Mouse (Mus musculus) neural tube, embryonic 12.5 days (tissue): ENCODE results near the gene Dhrs4. TPM values are rescaled to one million over a fixed set of nuclear protein-coding genes. Genes with fewer than 3 reads are reported as not detected.

Source experiments
- ATAC-seq: fragments of 200-750 bp; cut with Nextera tagmentation; 2 replicates; pipeline ENCODE4 v1.8.0; 2017; ENCODE audit warnings: low read depth, mild to moderate bottlenecking, moderate TSS enrichment, moderate library complexity; ENCODE audit not compliant: low FRiP score
- H3K27ac ChIP-seq: fragments of 300-500 bp; sonication (generic); 2 replicates; pipeline ENCODE4 v1.5.1; 2016
- H3K27me3 ChIP-seq: fragments of 300-500 bp; sonication (generic); replicated peaks from 2 replicates; pipeline ENCODE4 v1.6.1; 2016; ENCODE audit warnings: mild to moderate bottlenecking
- H3K36me3 ChIP-seq: fragments of 300-500 bp; sonication (generic); 2 replicates; pipeline ENCODE4 v1.6.1; 2016; ENCODE audit warnings: mild to moderate bottlenecking
- H3K4me1 ChIP-seq: fragments of 300-500 bp; sonication (generic); 2 replicates; pipeline ENCODE4 v1.6.1; 2016
- H3K4me2 ChIP-seq: fragments of 300-500 bp; sonication (generic); replicated peaks from 2 replicates; pipeline ENCODE4 v1.6.1; 2016; ENCODE audit warnings: mild to moderate bottlenecking
- H3K4me3 ChIP-seq: fragments of 300-500 bp; sonication (generic); 2 replicates; pipeline ENCODE4 v1.5.1; 2016
- H3K9ac ChIP-seq: fragments of 300-500 bp; sonication (generic); 2 replicates; pipeline ENCODE4 v1.6.1; 2016; ENCODE audit warnings: mild to moderate bottlenecking
- H3K9me3 ChIP-seq: fragments of 300-500 bp; sonication (generic); 2 replicates; pipeline ENCODE4 v1.6.1; 2016; ENCODE audit warnings: mild to moderate bottlenecking
- WGBS: fragments of 180-500 bp; shearing (Covaris S2); methylation state at CpG from one replicate; pipeline ENCODE4 v1.1.7; 2016; 5-methylcytosine and 5-hydroxymethylcytosine counted together
- polyA plus RNA-seq: library from polyadenylated mRNA; unstranded; fragments of >200 nt; fragmentation: Nextera tagmentation; extraction: Ambion mirVana; gene quantifications from 2 replicates; pipeline ENCODE4 v1.2.1, GENCODE M21; 2016

Dhrs4 gene
- polyA plus RNA-seq, 1 experiment from 2014 or later: 41.7 TPM

DNA sequence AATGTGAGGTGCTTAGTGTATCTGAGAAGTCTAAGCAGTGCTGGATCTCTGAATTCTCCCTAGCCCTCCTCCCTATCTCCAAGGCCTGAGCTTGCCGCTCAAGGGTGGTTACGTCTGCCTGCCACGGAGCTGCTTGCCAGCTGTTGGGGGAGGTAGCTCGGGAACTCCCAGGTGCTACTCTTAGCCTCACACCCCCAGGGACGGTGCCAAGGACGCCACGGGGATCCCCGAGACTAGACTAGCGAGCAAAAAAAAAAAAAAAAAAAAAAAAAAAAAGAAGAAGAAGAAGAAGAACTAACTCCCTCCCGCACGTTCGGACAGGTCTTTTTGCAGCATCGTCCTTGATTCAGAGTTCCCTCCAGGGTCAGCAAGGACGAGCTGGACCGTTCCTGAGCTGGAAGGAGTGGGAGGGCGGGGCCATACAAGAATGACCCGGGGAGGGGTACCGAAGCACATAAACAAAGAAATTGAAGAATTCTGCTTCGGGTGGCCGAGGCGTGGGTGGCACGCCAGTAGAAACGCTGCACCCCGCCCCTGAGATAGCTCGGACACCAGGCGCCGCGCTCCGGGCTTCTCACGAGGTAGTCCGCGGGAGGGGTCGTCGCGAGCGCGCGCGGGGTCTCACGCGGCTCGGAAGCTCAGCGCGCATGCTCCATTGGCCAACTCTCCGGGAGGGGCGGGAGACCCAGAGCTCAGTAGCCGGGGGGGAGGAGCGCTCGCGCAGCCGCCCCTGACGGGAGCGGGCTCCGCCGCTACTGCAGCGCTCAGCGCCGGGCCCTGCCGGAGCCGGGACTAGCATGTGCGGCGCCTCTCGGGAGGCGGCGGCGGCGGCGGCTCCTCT, 12.0 kb downstream of the Dhrs4 start, which contains the start of gene Carmil3:
TSS of gene Carmil3 (plus strand) at position 291 of the 841 bp plus-strand sequence.
- no peaks in the 10 kb centered on the region for H3K27me3 ChIP-seq
- peak within 1 kb of the TSS; percentile 86 for H3K9ac ChIP-seq
- peaks cover 22% of the 10 kb centered on the region for H3K36me3 ChIP-seq
- peak within 1 kb of the TSS; percentile 79 for H3K4me3 ChIP-seq
- ATAC-seq: peak; percentile 90
- no peaks in the 10 kb centered on the region for H3K9me3 ChIP-seq
- peak within 1 kb of the TSS; percentile 79 for H3K27ac ChIP-seq
- WGBS: under 1% methylated on average over 65 of the region's 68 CpGs
- peak within 1 kb of the TSS; percentile 85 for H3K4me2 ChIP-seq
- H3K4me1 ChIP-seq: peaks cover 17% of the 10 kb centered on the region

DNA sequence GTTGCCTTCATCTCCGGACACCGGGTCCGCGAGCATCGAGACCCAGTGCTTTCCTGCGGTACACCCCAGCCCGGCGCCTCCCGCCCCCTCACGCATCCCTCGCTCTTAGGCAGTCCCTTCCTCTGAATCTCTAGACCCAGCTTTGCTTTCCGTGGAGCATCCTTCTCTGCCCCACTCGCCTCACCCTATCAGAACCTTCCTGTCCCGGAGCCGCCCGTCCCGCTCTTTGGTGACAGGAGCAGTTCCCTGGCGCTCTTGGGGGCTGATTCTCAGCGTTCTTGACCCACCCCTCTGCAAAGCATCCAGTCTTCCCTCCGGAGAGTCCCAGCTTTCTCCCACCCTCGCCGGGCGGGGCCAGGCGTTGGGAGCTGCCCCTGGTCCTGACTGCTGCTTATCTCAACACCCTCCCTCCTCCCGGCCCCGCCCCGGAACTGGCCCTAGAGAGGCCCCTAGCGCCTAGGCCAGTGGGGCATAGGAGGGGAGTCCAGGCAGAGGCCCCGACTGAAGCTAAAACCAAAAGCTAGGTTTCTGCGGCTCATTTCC, 12.8 kb downstream of the Dhrs4 start:
- Histone ChIP-seq H3K27me3 (no peaks in the 10 kb centered on the region), H3K4me1 (peaks cover 17% of the 10 kb centered on the region), H3K9me3 (no peaks in the 10 kb centered on the region), H3K4me2 (peak overlapping the region; percentile 85), H3K9ac (peak overlapping the region; percentile 86), H3K27ac (peak overlapping the region; percentile 79), H3K4me3 (peak overlapping the region; percentile 79), H3K36me3 (peaks cover 27% of the 10 kb centered on the region)
- ATAC-seq: peak; percentile 85
- 1% methylated on average over 30 of the region's 30 CpGs for WGBS

DNA sequence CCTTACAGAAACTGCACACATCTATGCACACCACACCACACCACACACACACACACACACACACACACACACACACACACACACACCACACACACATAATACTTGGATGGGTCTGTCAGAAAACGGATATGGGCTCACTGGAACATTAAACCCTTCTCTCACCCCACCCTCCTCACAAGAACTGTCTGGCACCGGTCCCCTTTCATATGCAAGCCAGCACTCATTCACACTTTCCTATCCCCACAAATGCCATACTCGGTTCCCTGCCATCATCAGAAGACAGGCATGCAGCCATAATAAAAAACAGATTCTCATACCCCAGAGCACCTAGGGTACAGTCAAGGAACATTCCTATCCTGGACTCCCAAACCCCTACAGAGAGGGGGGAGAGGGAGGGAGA, 13.5 kb downstream of the Dhrs4 start:
- 46% methylated on average over 3 of the region's 3 CpGs for WGBS
- H3K4me2 ChIP-seq: peak overlapping the region; percentile 85
- H3K4me1 ChIP-seq: peaks cover 17% of the 10 kb centered on the region
- 0 out of 2 replicates have a peak overlapping the region, but pooled peaks have one; percentile 13 for H3K9ac ChIP-seq
- H3K36me3 ChIP-seq: peaks cover 30% of the 10 kb centered on the region
- no peak overlapping the region for H3K27ac ChIP-seq
- H3K9me3 ChIP-seq: no peaks in the 10 kb centered on the region
- no peaks in the 10 kb centered on the region for H3K27me3 ChIP-seq
- H3K4me3 ChIP-seq: no peak overlapping the region
- no peak for ATAC-seq

DNA sequence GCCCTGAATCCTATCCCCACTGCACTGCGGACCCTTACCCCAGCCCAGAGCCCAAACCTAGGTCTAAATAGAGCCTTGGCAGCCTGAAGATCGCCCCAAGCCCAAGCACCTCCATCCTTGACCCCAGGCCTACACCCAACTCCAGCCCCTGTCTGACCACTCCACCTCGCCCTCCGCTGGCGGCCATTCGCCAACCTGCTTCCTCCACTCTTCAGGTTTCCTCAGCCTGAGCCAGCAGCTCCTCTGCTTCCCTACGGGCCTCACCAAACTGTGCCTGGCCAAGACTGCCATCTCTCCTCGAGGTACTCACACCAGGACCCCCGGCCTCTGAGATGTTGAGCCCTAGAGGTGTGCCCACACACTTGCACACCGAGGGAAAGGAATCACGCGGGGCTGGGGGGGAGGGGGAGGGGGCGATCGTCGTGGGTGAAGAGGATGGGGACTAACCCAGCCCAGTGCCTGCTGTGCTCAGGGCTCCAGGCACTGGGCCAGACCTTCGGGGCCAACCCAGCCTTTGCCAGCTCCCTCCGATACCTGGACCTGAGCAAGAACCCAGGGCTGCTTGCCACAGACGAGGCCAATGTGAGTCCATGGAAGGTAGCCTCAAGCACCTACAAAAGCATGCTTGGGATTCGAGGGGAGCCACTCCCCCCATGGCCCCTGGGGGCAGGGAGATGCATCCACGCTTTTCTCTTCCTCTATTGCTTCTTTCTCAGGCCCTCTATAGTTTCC, 17.1 kb downstream of the Dhrs4 start:
- no peak for ATAC-seq
- Histone ChIP-seq H3K36me3 (peaks cover 58% of the 10 kb centered on the region), H3K4me1 (peaks cover 12% of the 10 kb centered on the region), H3K27me3 (no peaks in the 10 kb centered on the region), H3K4me3 (no peak overlapping the region), H3K9ac (no peak overlapping the region), H3K4me2 (no peak overlapping the region), H3K27ac (no peak overlapping the region), H3K9me3 (no peaks in the 10 kb centered on the region)
- 75% methylated on average over 20 of the region's 20 CpGs for WGBS

DNA sequence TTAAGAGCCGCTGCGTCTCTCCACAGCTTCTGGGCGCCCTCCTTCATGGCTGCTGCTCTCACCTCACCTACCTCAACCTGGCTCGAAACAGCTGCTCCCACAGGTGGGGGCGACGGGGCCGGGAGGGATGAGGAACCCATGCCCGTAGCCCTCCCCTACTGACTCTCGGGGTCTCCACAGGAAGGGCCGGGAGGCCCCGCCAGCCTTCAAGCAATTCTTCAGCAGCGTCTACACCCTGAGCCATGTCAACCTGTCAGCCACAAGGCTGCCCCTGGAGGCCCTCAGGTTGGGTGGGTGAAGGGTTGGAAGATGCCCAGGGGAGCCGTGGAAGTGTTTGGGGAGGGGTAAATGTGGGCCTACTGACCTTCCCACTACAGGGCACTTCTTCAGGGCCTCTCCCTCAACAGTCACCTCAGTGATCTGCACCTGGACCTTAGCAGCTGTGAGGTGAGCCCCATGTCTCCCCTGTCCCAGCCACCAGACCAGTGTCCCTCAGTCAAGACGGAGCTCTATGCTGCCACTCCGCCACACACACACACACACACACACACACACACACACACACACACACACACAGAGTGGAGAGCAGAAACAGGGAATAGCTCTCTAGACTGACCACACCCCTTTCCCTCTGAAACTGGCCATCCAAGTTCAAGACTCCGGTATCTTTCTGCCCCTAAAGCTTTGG, 18.3 kb downstream of the Dhrs4 start:
- Histone ChIP-seq H3K27ac (no peak overlapping the region), H3K4me3 (no peak overlapping the region), H3K27me3 (no peaks in the 10 kb centered on the region), H3K36me3 (peaks cover 64% of the 10 kb centered on the region), H3K9ac (no peak overlapping the region), H3K9me3 (no peaks in the 10 kb centered on the region), H3K4me2 (no peak overlapping the region), H3K4me1 (peaks cover 7% of the 10 kb centered on the region)
- WGBS: 77% methylated on average over 16 of the region's 16 CpGs
- ATAC-seq: peak; percentile 44; the same call in 1 of the 2 replicates

DNA sequence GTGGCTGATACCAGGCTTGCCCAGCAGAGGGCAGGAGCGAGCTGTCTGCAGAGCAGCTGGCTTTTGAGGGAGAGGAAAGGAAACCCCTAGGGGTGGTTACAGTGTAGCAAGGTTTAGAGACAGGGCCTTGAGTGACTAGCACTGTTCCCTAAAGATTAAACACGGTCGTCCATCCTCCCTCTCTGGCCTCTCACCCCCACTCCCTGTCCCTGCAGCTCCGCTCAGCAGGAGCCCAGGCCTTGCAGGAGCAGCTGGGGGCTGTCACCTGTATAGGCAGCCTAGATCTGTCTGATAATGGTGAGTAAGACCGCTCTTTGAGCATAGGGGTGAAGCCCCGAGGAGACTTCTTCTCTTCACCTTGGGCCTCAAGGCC, 18.9 kb downstream of the Dhrs4 start:
- no peak overlapping the region for H3K4me2 ChIP-seq
- no peak overlapping the region for H3K4me3 ChIP-seq
- no peaks in the 10 kb centered on the region for H3K27me3 ChIP-seq
- no peak overlapping the region for H3K9ac ChIP-seq
- ATAC-seq: peak; percentile 64
- 0 out of 2 replicates have a peak, but pooled peaks cover 2% of the 10 kb centered on the region for H3K4me1 ChIP-seq
- H3K27ac ChIP-seq: no peak overlapping the region
- 39% methylated on average over 6 of the region's 6 CpGs for WGBS
- H3K36me3 ChIP-seq: peaks cover 68% of the 10 kb centered on the region
- H3K9me3 ChIP-seq: no peaks in the 10 kb centered on the region

DNA sequence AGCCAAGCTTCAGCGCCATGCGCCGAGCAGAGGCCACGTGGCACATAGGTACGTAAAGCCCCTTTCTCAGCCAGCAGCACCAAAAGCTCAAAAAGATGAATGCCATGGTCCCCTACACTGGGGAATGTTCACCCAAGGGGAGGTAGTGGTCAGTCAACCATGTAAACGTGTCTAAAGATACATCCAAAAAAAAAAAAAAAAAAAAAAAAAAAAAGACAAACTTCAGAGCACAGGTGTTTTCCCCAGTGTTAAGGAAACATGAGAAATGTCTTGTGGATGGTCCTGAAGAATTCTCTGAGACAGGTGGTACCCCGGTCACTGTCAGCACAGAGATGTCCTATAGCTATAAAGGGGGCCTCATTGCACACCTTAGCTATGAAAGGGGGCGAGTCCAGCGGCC, 27.1 kb downstream of the Dhrs4 start:
- Histone ChIP-seq H3K4me3 (no peak overlapping the region), H3K27ac (no peak overlapping the region), H3K36me3 (peaks cover 20% of the 10 kb centered on the region), H3K27me3 (0 out of 2 replicates have a peak, but pooled peaks cover 4% of the 10 kb centered on the region), H3K4me1 (peaks cover 7% of the 10 kb centered on the region; the same call in 1 of the 2 replicates), H3K9me3 (no peaks in the 10 kb centered on the region), H3K9ac (no peak overlapping the region), H3K4me2 (no peak overlapping the region)
- no peak for ATAC-seq
- WGBS: 89% methylated on average over 9 of the region's 9 CpGs

DNA sequence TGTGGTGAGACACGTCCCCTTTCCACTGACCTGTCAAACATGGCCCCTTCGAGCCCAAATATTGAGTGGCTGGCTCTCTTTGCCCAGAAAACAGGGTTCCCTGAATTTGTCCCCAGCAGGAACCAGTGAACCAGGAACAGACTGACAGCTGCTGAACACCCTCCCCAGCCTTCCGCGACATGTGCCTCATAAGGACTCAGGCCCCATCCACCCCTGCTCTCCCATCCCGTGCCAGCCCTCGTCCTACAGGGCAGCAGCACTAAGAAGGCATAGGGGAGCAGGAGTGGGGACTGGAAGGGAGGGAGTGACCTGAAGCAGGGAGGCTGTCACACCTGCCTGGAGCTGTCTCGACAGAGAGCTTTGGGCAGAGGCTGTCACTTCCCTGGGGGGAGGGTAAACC, 29.2 kb downstream of the Dhrs4 start:
- no peak for ATAC-seq
- Histone ChIP-seq H3K36me3 (peaks cover 7% of the 10 kb centered on the region), H3K27me3 (0 out of 2 replicates have a peak, but pooled peaks cover 4% of the 10 kb centered on the region), H3K4me1 (peaks cover 13% of the 10 kb centered on the region; the same call in 1 of the 2 replicates), H3K9me3 (no peaks in the 10 kb centered on the region), H3K9ac (no peak overlapping the region), H3K4me3 (no peak overlapping the region), H3K27ac (no peak overlapping the region), H3K4me2 (no peak overlapping the region)
- WGBS: 62% methylated on average over 7 of the region's 7 CpGs

DNA sequence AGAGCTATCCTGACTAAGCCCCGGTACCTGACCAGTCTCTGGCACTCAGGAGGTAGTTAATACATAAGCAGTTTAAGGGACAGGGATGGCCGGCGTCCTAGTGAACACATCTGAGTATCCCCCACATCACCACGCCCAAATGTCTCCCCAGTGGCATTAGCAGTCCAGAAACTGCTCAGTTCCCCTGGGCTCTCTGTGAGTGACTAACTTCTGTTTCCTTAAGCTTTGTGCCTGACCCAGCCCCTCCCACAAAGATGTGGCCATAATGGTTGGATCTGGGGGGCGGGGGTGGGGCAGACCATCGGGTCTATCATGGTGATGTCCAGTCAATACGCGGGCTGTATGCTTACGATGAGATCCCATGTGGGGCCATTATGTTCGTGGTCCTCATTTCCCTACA, 31.0 kb downstream of the Dhrs4 start:
- peaks cover 13% of the 10 kb centered on the region; the same call in 1 of the 2 replicates for H3K4me1 ChIP-seq
- H3K27me3 ChIP-seq: 0 out of 2 replicates have a peak, but pooled peaks cover 4% of the 10 kb centered on the region
- no peak overlapping the region for H3K9ac ChIP-seq
- no peaks in the 10 kb centered on the region for H3K9me3 ChIP-seq
- no peak overlapping the region for H3K4me3 ChIP-seq
- WGBS: 78% methylated on average over 10 of the region's 10 CpGs
- no peak for ATAC-seq
- H3K36me3 ChIP-seq: peaks cover 5% of the 10 kb centered on the region
- no peak overlapping the region for H3K4me2 ChIP-seq
- H3K27ac ChIP-seq: no peak overlapping the region

DNA sequence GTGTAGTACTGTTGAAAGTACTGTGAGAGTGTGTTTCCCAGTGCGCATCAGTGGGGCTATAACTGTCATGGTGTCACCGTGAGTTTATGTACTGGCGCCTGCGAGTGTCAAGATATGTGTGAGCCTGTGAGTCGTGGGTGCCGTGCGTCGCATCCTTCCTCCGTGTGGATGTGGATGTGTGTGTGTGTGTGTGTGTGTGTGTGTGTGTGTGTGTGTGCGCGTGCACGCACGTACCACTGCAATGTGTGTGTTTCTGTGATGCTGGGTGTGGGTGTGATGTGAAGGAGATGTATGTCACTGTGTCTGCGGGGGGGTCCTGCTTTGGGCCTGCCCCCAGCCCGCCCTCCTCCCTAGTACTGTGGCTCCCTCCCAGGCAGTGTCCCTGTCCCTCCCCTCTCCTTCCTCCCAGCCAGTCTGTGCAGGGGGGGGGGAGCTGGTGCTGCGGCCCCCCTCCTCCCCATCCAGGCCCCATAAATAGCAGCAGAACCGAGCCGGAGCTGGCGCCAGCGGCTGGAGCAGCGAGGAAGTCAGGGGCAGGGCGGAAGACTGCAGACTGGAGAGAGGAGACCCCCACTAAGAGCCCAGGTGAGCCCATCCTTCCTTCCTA, 31.7 kb downstream of the Dhrs4 start, which contains the start of gene Cpne6:
TSS of gene Cpne6 (plus strand) at position 321 of the 607 bp plus-strand sequence.
- 0 out of 2 replicates have a peak within 1 kb of the TSS, but pooled peaks have one; percentile 19 for H3K4me2 ChIP-seq
- no peak for ATAC-seq
- peaks cover 5% of the 10 kb centered on the region for H3K36me3 ChIP-seq
- no peak within 1 kb of the TSS for H3K4me3 ChIP-seq
- WGBS: 68% methylated on average over 22 of the region's 22 CpGs
- no peaks in the 10 kb centered on the region for H3K9me3 ChIP-seq
- no peak within 1 kb of the TSS for H3K27ac ChIP-seq
- 0 out of 2 replicates have a peak, but pooled peaks cover 4% of the 10 kb centered on the region for H3K27me3 ChIP-seq
- H3K9ac ChIP-seq: no peak within 1 kb of the TSS
- peaks cover 13% of the 10 kb centered on the region; the same call in 1 of the 2 replicates for H3K4me1 ChIP-seq

DNA sequence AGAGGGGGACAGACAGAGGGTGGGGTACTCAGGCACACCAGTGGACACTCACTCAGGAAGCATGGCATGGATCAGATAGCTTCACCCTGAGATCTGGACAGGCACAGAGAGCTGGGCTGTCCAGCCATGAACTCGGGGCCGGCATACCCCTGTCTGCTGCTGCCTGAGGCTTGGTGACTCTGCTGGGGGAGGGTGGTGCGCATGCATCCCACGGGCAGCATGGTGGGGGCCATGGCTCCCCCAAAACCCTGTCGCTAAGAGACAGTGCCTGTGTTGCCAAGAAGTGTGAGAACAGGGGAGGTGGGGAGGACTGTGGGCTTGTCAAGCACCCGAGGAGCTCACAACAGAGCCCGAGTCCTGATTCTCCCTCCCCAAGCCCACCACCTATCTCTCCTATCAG, 32.5 kb downstream of the Dhrs4 start:
- WGBS: 61% methylated on average over 7 of the region's 7 CpGs
- no peak overlapping the region for H3K4me2 ChIP-seq
- H3K4me3 ChIP-seq: no peak overlapping the region
- peaks cover 13% of the 10 kb centered on the region; the same call in 1 of the 2 replicates for H3K4me1 ChIP-seq
- 0 out of 2 replicates have a peak, but pooled peaks cover 4% of the 10 kb centered on the region for H3K27me3 ChIP-seq
- ATAC-seq: 0 out of 2 replicates have a peak, but pooled peaks have one; percentile 19
- no peak overlapping the region for H3K27ac ChIP-seq
- H3K9ac ChIP-seq: no peak overlapping the region
- H3K9me3 ChIP-seq: no peaks in the 10 kb centered on the region
- peaks cover 5% of the 10 kb centered on the region for H3K36me3 ChIP-seq
